Mouse (Mus musculus): ENCODE data around the gene Lsp1. TPM values are rescaled to one million over a fixed set of nuclear protein-coding genes. Genes with fewer than 3 reads are reported as not detected.

Lsp1 gene
- polyA plus RNA-seq, 1 experiment from 2014 or later = 26.2 TPM

- Histone ChIP-seq H3K4me1 (ENCODE audit: control insufficient read depth, low read depth, low read length) (no peaks in the 10 kb centered on the region), H3K9me3 (replicated peaks; ENCODE audit: control insufficient read depth, low read length) (no peaks in the 10 kb centered on the region), H3K36me3 (ENCODE audit: control insufficient read depth, insufficient read depth) (no peaks in the 10 kb centered on the region), H3K4me2 (ENCODE audit: low read depth, low read length) (no peak overlapping the region), H3K27me3 (ENCODE audit: control insufficient read depth, insufficient read depth, low read depth, low read length) (no peaks in the 10 kb centered on the region), H3K9ac (ENCODE audit: low read depth, low read length) (no peak overlapping the region), H3K27ac (ENCODE audit: low read length) (no peak overlapping the region), H3K4me3 (ENCODE audit: low read depth, low read length) (no peak overlapping the region)
- WGBS (ENCODE audit: insufficient replicate concordance) = 58% methylated on average over 7 of the region's 7 CpGs
- ATAC-seq (ENCODE audit: low read depth) = no peak
Measured at GRCm38 (mm10) chr7:142470171-142470691, 9.6 kb downstream of the Lsp1 start.

DNA sequence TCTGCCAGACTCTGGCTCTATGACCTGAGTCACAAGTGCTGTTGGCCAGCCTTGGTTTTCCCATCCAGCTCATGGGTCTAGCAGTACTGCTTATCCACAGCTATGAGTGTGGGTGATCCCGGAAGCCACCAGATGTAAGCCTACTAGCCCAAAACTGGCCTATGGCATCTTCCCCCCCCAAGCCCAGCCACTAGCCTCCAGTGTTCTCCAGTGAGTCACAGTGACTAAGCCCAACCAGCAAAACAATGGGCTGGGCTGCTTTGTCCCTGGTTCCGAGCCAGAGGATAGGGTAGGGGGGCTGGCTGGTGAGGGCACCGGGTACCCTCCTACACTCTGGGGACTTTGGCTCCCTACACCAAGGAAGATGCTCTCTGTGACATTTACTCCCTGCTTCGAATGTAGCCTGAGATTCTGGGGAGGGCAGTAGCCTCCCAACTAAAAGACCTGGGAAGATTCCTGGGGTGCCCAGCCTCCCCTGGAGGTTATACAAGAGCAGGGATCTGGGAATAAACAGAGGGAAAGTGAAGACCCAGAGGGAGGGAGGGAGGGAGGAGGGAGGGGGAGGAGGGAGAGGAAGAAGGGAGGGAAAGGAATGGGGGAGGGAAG lies 10.3 kb downstream of the Lsp1 start:
- H3K9ac ChIP-seq (ENCODE audit: low read depth, low read length) = no peak overlapping the region
- no peaks in the 10 kb centered on the region for H3K4me1 ChIP-seq (ENCODE audit: control insufficient read depth, low read depth, low read length)
- H3K36me3 ChIP-seq (ENCODE audit: control insufficient read depth, insufficient read depth) = no peaks in the 10 kb centered on the region
- H3K4me3 ChIP-seq (ENCODE audit: low read depth, low read length) = no peak overlapping the region
- ATAC-seq (ENCODE audit: low read depth) = no peak
- no peaks in the 10 kb centered on the region for H3K27me3 ChIP-seq (ENCODE audit: control insufficient read depth, insufficient read depth, low read depth, low read length)
- no peak overlapping the region for H3K4me2 ChIP-seq (ENCODE audit: low read depth, low read length)
- no peak overlapping the region for H3K27ac ChIP-seq (ENCODE audit: low read length)
- H3K9me3 ChIP-seq (replicated peaks; ENCODE audit: control insufficient read depth, low read length) = no peaks in the 10 kb centered on the region
- 19% methylated on average over 4 of the region's 4 CpGs for WGBS (ENCODE audit: insufficient replicate concordance)

DNA sequence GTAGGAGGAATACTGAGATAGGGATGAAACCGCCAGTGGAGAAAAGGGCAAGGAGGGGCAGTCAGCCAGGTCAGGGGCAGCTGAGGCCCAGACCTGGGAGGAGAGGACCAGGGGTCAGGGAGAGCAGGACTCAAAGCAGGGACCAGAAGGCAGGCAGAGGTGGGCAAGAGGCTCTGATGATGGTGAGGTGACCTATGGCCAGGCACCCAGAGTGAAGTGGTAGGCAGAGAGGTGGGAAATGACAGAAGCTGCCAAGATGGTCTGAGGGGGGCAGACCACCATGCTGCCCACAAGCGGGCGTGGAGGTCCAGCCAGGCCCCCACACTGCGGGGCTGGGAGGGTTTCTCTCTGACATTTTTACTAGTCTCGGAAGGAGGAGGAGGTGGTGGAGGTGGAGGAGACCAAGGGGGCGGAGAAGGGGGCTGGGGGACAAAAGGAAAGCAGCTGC lies 10.8 kb downstream of the Lsp1 start:
- no peaks in the 10 kb centered on the region for H3K27me3 ChIP-seq (ENCODE audit: control insufficient read depth, insufficient read depth, low read depth, low read length)
- H3K27ac ChIP-seq (ENCODE audit: low read length) = no peak overlapping the region
- H3K4me3 ChIP-seq (ENCODE audit: low read depth, low read length) = no peak overlapping the region
- no peak overlapping the region for H3K4me2 ChIP-seq (ENCODE audit: low read depth, low read length)
- H3K9ac ChIP-seq (ENCODE audit: low read depth, low read length) = no peak overlapping the region
- no peak for ATAC-seq (ENCODE audit: low read depth)
- 51% methylated on average over 6 of the region's 6 CpGs for WGBS (ENCODE audit: insufficient replicate concordance)
- no peaks in the 10 kb centered on the region for H3K9me3 ChIP-seq (replicated peaks; ENCODE audit: control insufficient read depth, low read length)
- no peaks in the 10 kb centered on the region for H3K36me3 ChIP-seq (ENCODE audit: control insufficient read depth, insufficient read depth)
- no peaks in the 10 kb centered on the region for H3K4me1 ChIP-seq (ENCODE audit: control insufficient read depth, low read depth, low read length)

DNA sequence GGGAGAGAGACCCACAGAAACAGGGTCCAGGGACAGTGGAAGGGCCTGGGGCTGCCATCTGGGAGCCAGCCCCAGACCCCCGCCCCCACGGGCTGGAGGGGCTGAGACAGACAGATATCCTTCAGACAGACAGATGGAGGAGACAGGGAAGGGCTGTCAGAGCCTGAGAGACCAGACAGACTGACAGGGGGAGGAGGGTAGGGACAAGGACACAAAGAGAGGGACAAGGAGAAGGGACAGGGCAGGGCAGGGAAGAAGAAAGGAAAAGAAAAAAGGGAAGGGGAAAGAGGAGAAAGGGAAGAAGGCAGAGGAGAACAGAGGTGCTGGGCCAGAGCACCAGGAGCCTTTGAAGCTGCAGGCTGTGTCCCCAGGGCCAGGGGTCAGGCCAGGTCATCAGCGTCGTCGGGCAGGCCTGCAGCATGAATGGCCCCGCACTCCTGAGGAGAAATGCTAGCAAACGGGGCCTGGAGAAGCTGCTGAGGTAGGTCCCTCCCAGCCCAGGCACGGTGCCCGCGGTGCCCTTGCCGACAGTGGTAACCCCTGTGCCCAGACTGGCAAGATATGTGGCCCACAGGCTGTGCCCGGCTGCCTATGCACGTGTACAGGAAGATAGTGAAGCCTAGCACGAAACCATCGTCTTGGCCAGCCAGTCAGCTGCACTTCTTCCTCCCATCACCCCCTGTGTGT lies 11.4 kb downstream of the Lsp1 start:
- Histone ChIP-seq H3K36me3 (ENCODE audit: control insufficient read depth, insufficient read depth) (no peaks in the 10 kb centered on the region), H3K27ac (ENCODE audit: low read length) (no peak overlapping the region), H3K4me3 (ENCODE audit: low read depth, low read length) (no peak overlapping the region), H3K9ac (ENCODE audit: low read depth, low read length) (no peak overlapping the region), H3K4me2 (ENCODE audit: low read depth, low read length) (no peak overlapping the region), H3K9me3 (replicated peaks; ENCODE audit: control insufficient read depth, low read length) (no peaks in the 10 kb centered on the region), H3K27me3 (ENCODE audit: control insufficient read depth, insufficient read depth, low read depth, low read length) (no peaks in the 10 kb centered on the region), H3K4me1 (ENCODE audit: control insufficient read depth, low read depth, low read length) (no peaks in the 10 kb centered on the region)
- ATAC-seq (ENCODE audit: low read depth) = no peak
- WGBS (ENCODE audit: insufficient replicate concordance) = 54% methylated on average over 15 of the region's 15 CpGs

GRCm38 (mm10) chr7:142472936-142473335 lies 12.3 kb downstream of the Lsp1 start:
- H3K9me3 ChIP-seq (replicated peaks; ENCODE audit: control insufficient read depth, low read length) = no peaks in the 10 kb centered on the region
- H3K4me3 ChIP-seq (ENCODE audit: low read depth, low read length) = no peak overlapping the region
- no peaks in the 10 kb centered on the region for H3K36me3 ChIP-seq (ENCODE audit: control insufficient read depth, insufficient read depth)
- 55% methylated on average over 4 of the region's 4 CpGs for WGBS (ENCODE audit: insufficient replicate concordance)
- H3K27me3 ChIP-seq (ENCODE audit: control insufficient read depth, insufficient read depth, low read depth, low read length) = no peaks in the 10 kb centered on the region
- no peak for ATAC-seq (ENCODE audit: low read depth)
- H3K9ac ChIP-seq (ENCODE audit: low read depth, low read length) = no peak overlapping the region
- no peak overlapping the region for H3K4me2 ChIP-seq (ENCODE audit: low read depth, low read length)
- H3K27ac ChIP-seq (ENCODE audit: low read length) = no peak overlapping the region
- H3K4me1 ChIP-seq (ENCODE audit: control insufficient read depth, low read depth, low read length) = no peaks in the 10 kb centered on the region

GRCm38 (mm10) chr7:142473476-142473875 lies 12.9 kb downstream of the Lsp1 start:
- WGBS (ENCODE audit: insufficient replicate concordance) = 46% methylated on average over 2 of the region's 2 CpGs
- H3K4me3 ChIP-seq (ENCODE audit: low read depth, low read length) = no peak overlapping the region
- no peak overlapping the region for H3K27ac ChIP-seq (ENCODE audit: low read length)
- H3K27me3 ChIP-seq (ENCODE audit: control insufficient read depth, insufficient read depth, low read depth, low read length) = no peaks in the 10 kb centered on the region
- H3K4me2 ChIP-seq (ENCODE audit: low read depth, low read length) = no peak overlapping the region
- no peaks in the 10 kb centered on the region for H3K9me3 ChIP-seq (replicated peaks; ENCODE audit: control insufficient read depth, low read length)
- H3K36me3 ChIP-seq (ENCODE audit: control insufficient read depth, insufficient read depth) = no peaks in the 10 kb centered on the region
- no peak for ATAC-seq (ENCODE audit: low read depth)
- no peaks in the 10 kb centered on the region for H3K4me1 ChIP-seq (ENCODE audit: control insufficient read depth, low read depth, low read length)
- H3K9ac ChIP-seq (ENCODE audit: low read depth, low read length) = no peak overlapping the region

- no peak overlapping the region for H3K27ac ChIP-seq (ENCODE audit: low read length)
Measured at GRCm38 (mm10) chr7:142474799-142475198, 14.2 kb downstream of the Lsp1 start.

GRCm38 (mm10) chr7:142475641-142476040 lies 15.0 kb downstream of the Lsp1 start:
- no peaks in the 10 kb centered on the region for H3K36me3 ChIP-seq (ENCODE audit: control insufficient read depth, insufficient read depth)
- H3K9ac ChIP-seq (ENCODE audit: low read depth, low read length) = no peak overlapping the region
- no peaks in the 10 kb centered on the region for H3K9me3 ChIP-seq (replicated peaks; ENCODE audit: control insufficient read depth, low read length)
- ATAC-seq (ENCODE audit: low read depth) = no peak
- no peak overlapping the region for H3K27ac ChIP-seq (ENCODE audit: low read length)
- H3K4me2 ChIP-seq (ENCODE audit: low read depth, low read length) = no peak overlapping the region
- WGBS (ENCODE audit: insufficient replicate concordance) = 56% methylated on average over 7 of the region's 7 CpGs
- no peak overlapping the region for H3K4me3 ChIP-seq (ENCODE audit: low read depth, low read length)
- H3K4me1 ChIP-seq (ENCODE audit: control insufficient read depth, low read depth, low read length) = no peaks in the 10 kb centered on the region
- no peaks in the 10 kb centered on the region for H3K27me3 ChIP-seq (ENCODE audit: control insufficient read depth, insufficient read depth, low read depth, low read length)

More at GRCm38 (mm10) chr7:142474799-142475198, 14.2 kb downstream of the Lsp1 start:
- Histone ChIP-seq H3K36me3 (ENCODE audit: control insufficient read depth, insufficient read depth) (no peaks in the 10 kb centered on the region), H3K4me1 (ENCODE audit: control insufficient read depth, low read depth, low read length) (no peaks in the 10 kb centered on the region), H3K4me3 (ENCODE audit: low read depth, low read length) (no peak overlapping the region), H3K9me3 (replicated peaks; ENCODE audit: control insufficient read depth, low read length) (no peaks in the 10 kb centered on the region), H3K27me3 (ENCODE audit: control insufficient read depth, insufficient read depth, low read depth, low read length) (no peaks in the 10 kb centered on the region), H3K9ac (ENCODE audit: low read depth, low read length) (no peak overlapping the region), H3K4me2 (ENCODE audit: low read depth, low read length) (no peak overlapping the region)
- WGBS (ENCODE audit: insufficient replicate concordance) = 73% methylated on average over 14 of the region's 14 CpGs
- no peak for ATAC-seq (ENCODE audit: low read depth)

DNA sequence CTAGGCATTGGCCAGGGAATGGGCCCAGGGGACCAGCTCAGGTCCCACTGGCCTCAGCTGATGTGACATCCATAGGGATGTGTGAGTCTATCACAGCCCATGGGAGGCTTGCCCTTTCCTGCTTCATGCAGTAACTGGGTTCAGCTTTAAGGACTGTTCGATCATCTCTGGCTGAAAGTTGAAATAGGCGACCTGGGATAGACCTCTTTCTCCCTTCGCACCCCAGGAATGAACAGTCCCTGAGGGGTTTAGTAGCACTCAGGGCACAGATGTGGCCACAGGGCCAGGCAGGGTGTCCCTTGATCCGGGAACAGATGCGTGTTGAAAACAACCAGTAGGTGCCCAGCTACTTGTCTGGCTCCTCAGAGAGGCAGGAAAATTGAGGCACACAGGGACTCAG lies 15.7 kb downstream of the Lsp1 start:
- H3K4me3 ChIP-seq (ENCODE audit: low read depth, low read length) = no peak overlapping the region
- no peak overlapping the region for H3K27ac ChIP-seq (ENCODE audit: low read length)
- H3K27me3 ChIP-seq (ENCODE audit: control insufficient read depth, insufficient read depth, low read depth, low read length) = no peaks in the 10 kb centered on the region
- ATAC-seq (ENCODE audit: low read depth) = no peak
- H3K36me3 ChIP-seq (ENCODE audit: control insufficient read depth, insufficient read depth) = no peaks in the 10 kb centered on the region
- no peaks in the 10 kb centered on the region for H3K9me3 ChIP-seq (replicated peaks; ENCODE audit: control insufficient read depth, low read length)
- 66% methylated on average over 5 of the region's 5 CpGs for WGBS (ENCODE audit: insufficient replicate concordance)
- no peaks in the 10 kb centered on the region for H3K4me1 ChIP-seq (ENCODE audit: control insufficient read depth, low read depth, low read length)
- no peak overlapping the region for H3K4me2 ChIP-seq (ENCODE audit: low read depth, low read length)
- no peak overlapping the region for H3K9ac ChIP-seq (ENCODE audit: low read depth, low read length)
